Mouse (Mus musculus): ENCODE results near the gene C130026I21Rik. TPM values are rescaled to one million over a fixed set of nuclear protein-coding genes. Genes with fewer than 3 reads are reported as not detected.

The C130026I21Rik gene
- polyA plus RNA-seq (2012; rRNA removed; ENCODE audit: low replicate concordance) = 0.75 and 1.0 TPM in 2 replicates

DNA sequence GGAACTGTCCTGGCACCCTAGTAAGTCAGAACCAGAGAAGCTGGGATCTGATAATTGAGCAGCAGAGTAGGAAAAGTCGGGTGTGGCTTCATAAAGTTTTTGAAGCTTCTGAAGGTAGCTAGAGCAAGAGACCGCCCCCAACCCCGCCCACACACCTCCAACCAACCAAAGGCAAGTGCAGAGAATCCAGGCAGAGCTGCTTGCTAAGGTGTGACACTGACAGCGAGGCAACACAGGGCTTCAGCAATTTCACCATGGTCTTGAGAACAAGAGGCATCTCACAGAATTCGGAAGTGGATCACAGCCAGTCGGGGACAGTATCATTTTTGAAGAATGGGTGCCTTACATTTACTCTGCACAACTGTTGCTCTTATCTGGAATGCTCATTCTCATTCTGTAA lies at the start of gene C130026I21Rik:
TSS of gene C130026I21Rik (minus strand) at position 101 of the 400 bp plus-strand sequence.

GRCm38 (mm10) chr1:85109753-85110152 lies 160.6 kb downstream of the C130026I21Rik start, which contains the start of gene A530032D15Rik:
Gene A530032D15Rik (minus strand): TSS chr1:85109853.

DNA sequence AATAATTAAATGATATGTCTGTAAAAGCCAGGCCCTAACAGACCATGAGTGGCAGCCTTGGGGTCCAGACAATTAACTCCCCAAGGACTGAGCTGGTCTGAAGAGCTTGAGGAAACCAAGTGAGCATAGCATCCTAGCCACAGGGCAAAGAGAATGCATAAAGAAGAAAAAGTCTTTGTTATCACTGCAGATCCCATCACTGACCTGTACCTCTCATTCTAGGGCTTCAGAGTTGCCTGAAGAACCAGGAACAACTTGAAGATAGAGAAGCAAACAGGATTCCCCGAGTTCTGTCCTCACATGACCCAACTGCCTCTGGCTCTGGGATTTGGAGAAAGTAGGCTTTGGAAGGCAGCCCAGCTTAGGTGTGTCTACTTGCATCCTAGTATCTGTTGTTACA lies 170.5 kb downstream of the C130026I21Rik start, which contains the start of gene Gm10553:
TSS of gene Gm10553 (plus strand) at position 301 of the 400 bp plus-strand sequence.

Other genes starting within 250 kb of the C130026I21Rik start
- gene Gm10553, start 170.4 kb downstream of the C130026I21Rik start, polyA plus RNA-seq (2012; rRNA removed; ENCODE audit: low replicate concordance) = not detected in 2 replicates
- gene A530032D15Rik, start 160.7 kb downstream of the C130026I21Rik start, polyA plus RNA-seq (2012; rRNA removed; ENCODE audit: low replicate concordance) = not detected in 2 replicates